Mouse (Mus musculus): Measurements from ENCODE around the gene Ccnc. TPM values are rescaled to one million over a fixed set of nuclear protein-coding genes. Genes with fewer than 3 reads are reported as not detected.

The Ccnc gene
- total RNA-seq, 2 experiments from 2014 or later = 20.3 to 21.7 TPM

DNA sequence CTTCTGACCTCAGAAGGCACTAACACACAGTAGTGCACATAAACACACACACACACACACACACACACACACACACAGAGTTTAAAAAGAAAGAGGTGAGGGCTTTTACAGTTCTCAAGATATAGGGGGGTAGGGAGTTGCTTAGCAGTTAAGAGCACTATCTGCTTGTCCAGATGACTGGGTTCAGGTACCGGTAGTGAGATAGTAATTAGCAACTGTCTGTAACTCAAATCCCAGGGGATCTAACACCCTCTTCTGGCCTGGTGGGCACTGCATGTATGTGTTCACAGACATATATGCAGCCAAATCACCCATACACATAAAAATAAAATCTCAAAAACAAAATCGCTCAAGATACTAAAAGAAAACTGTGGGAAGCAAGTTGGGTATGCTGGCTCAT lies 74.1 kb downstream of the Ccnc start:
- DNase-seq = no peak

DNA sequence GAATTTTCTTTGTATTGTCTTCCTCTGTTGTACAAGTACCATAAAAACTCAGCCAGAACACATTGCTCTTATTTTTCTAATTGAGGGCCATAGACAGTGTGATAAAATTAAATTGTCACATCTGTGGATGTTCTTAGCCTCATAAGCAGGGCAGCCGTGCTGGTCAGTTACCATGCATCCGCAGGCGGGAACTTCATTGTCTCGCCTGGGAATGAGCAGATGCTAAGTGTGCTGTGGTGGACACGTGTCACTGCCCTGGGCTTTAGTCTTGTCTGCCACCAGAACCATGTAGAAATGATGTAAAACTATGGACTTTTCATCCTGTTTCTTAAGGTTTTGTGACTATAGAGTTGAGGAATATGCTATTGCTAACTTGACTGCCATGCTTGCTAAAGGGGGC lies 79.7 kb downstream of the Ccnc start:
- DNase-seq = no peak

Other genes starting within 250 kb of the Ccnc start
- not detected for gene Prdm13, start 41.7 kb upstream of the Ccnc start, total RNA-seq (2021)
- gene Usp45, start 39.5 kb downstream of the Ccnc start, total RNA-seq (2021) = 10 to 100 TPM; 19.1 to 22.1 TPM
- gene Tstd3, start 39.5 kb downstream of the Ccnc start, total RNA-seq (2021) = 10 to 100 TPM; 11.4 to 17.1 TPM
- 100 to 1,000 TPM in 1 of 2 experiments, 10 to 100 TPM in 1; 56.9 to 116 TPM for gene Pnisr, start 119.9 kb downstream of the Ccnc start, total RNA-seq (2021)
- 10 to 100 TPM; 28.2 to 32.0 TPM for gene Coq3, start 152.0 kb downstream of the Ccnc start, total RNA-seq (2021)
- gene Faxc, start 203.6 kb downstream of the Ccnc start, total RNA-seq (2021) = 1 to 10 TPM; 5.0 to 6.5 TPM